14 mouse cellular contexts compared by ENCODE assay signal in genomic region chr12:12356048-12356447, GRCm38 (mm10).
DNase-seq lines count a peak whose midpoint lies in the region; ATAC-seq lines count a peak whose summit lies in the region.
"Had no signal": no experiment of that assay in that cellular context is flagged by ENCODE, and none has a peak within 500 bp of the region (broad histone marks: within the 10 kb centered on the region; RNA-seq: fewer than 3 reads in every experiment).

No protein-coding gene starts in this region.

- H3K27ac ChIP-seq in forebrain, embryonic 16.5 days (ENCODE audit: low read length), result no peak overlapping the region
- H3K27ac ChIP-seq in forebrain, embryonic 14.5 days (ENCODE audit: low read depth, low read length), result no peak overlapping the region
- H3K27ac ChIP-seq in hindbrain, embryonic 13.5 days, result peak overlapping the region; percentile 40; the same call in 1 of the 2 replicates
- no peak overlapping the region for H3K27ac ChIP-seq in hindbrain, embryonic 11.5 days (ENCODE audit: low read depth, low read length)
- 0 out of 2 replicates have a peak overlapping the region, but pooled peaks have one; percentile 6 for H3K27ac ChIP-seq in neural tube, embryonic 14.5 days (ENCODE audit: low read depth, low read length)
- H3K27ac ChIP-seq: intestine, embryonic 15.5 days; neural tube, embryonic 13.5 days had no signal

- H3K9me3 ChIP-seq in forebrain, embryonic 16.5 days (ENCODE audit: control insufficient read depth, low read length), result no peaks in the 10 kb centered on the region
- H3K9me3 ChIP-seq in forebrain, embryonic 14.5 days (replicated peaks; ENCODE audit: control insufficient read depth, low read length), result no peaks in the 10 kb centered on the region
- no peaks in the 10 kb centered on the region for H3K9me3 ChIP-seq in hindbrain, embryonic 13.5 days
- no peaks in the 10 kb centered on the region for H3K9me3 ChIP-seq in hindbrain, embryonic 11.5 days (ENCODE audit: control insufficient read depth, low read length)
- no peaks in the 10 kb centered on the region for H3K9me3 ChIP-seq in neural tube, embryonic 14.5 days (ENCODE audit: control insufficient read depth, low read length)
- H3K9me3 ChIP-seq: intestine, embryonic 15.5 days; neural tube, embryonic 13.5 days had no signal

- no peak overlapping the region for H3K9ac ChIP-seq in forebrain, embryonic 16.5 days (replicated peaks; ENCODE audit: low read depth, low read length)
- no peak overlapping the region for H3K9ac ChIP-seq in forebrain, embryonic 14.5 days (ENCODE audit: low read length)
- H3K9ac ChIP-seq in hindbrain, embryonic 13.5 days, result no peak overlapping the region
- H3K9ac ChIP-seq in hindbrain, embryonic 11.5 days (ENCODE audit: low read depth, low read length), result no peak overlapping the region
- H3K9ac ChIP-seq in neural tube, embryonic 14.5 days (replicated peaks; ENCODE audit: low read depth, low read length), result no peak overlapping the region
- H3K9ac ChIP-seq: intestine, embryonic 15.5 days; neural tube, embryonic 13.5 days had no signal

- peaks cover 5% of the 10 kb centered on the region; the same call in 1 of the 2 replicates for H3K36me3 ChIP-seq in forebrain, embryonic 16.5 days (ENCODE audit: control insufficient read depth, insufficient read depth)
- H3K36me3 ChIP-seq in forebrain, embryonic 14.5 days (ENCODE audit: control insufficient read depth, insufficient read depth, low read length), result no peaks in the 10 kb centered on the region
- H3K36me3 ChIP-seq in hindbrain, embryonic 13.5 days, result no peaks in the 10 kb centered on the region
- H3K36me3 ChIP-seq in hindbrain, embryonic 11.5 days (ENCODE audit: control insufficient read depth, insufficient read depth, low read length), result no peaks in the 10 kb centered on the region
- H3K36me3 ChIP-seq in neural tube, embryonic 14.5 days (ENCODE audit: control insufficient read depth, insufficient read depth, low read length), result no peaks in the 10 kb centered on the region
- H3K36me3 ChIP-seq: intestine, embryonic 15.5 days; neural tube, embryonic 13.5 days had no signal

- no peak overlapping the region for H3K4me3 ChIP-seq in forebrain, embryonic 16.5 days (replicated peaks; ENCODE audit: low read length)
- no peak overlapping the region for H3K4me3 ChIP-seq in forebrain, embryonic 14.5 days (ENCODE audit: low read depth, low read length)
- no peak overlapping the region for H3K4me3 ChIP-seq in hindbrain, embryonic 13.5 days
- H3K4me3 ChIP-seq in hindbrain, embryonic 11.5 days (ENCODE audit: low read depth, low read length), result no peak overlapping the region
- H3K4me3 ChIP-seq in neural tube, embryonic 14.5 days (ENCODE audit: low read depth, low read length), result no peak overlapping the region
- H3K4me3 ChIP-seq: intestine, embryonic 15.5 days; neural tube, embryonic 13.5 days had no signal

- ATAC-seq in forebrain, embryonic 16.5 days, result peak; percentile 41
- ATAC-seq in forebrain, embryonic 14.5 days, result no peak
- ATAC-seq in hindbrain, embryonic 13.5 days (ENCODE audit: low FRiP score), result 0 out of 2 replicates have a peak, but pooled peaks have one; percentile 12
- ATAC-seq in hindbrain, embryonic 11.5 days (ENCODE audit: low FRiP score), result no peak
- peak; percentile 45; the same call in 1 of the 2 replicates for ATAC-seq in neural tube, embryonic 14.5 days (ENCODE audit: low read depth)
- ATAC-seq: intestine, embryonic 15.5 days had no signal

- H3K27me3 ChIP-seq in forebrain, embryonic 16.5 days (replicated peaks; ENCODE audit: control insufficient read depth, insufficient read depth, low read length), result no peaks in the 10 kb centered on the region
- no peaks in the 10 kb centered on the region for H3K27me3 ChIP-seq in forebrain, embryonic 14.5 days (replicated peaks; ENCODE audit: control insufficient read depth, insufficient read depth, low read length)
- no peaks in the 10 kb centered on the region for H3K27me3 ChIP-seq in hindbrain, embryonic 13.5 days
- no peaks in the 10 kb centered on the region for H3K27me3 ChIP-seq in hindbrain, embryonic 11.5 days (ENCODE audit: control insufficient read depth, insufficient read depth, low read length)
- H3K27me3 ChIP-seq in neural tube, embryonic 14.5 days (ENCODE audit: control insufficient read depth, insufficient read depth, low read length), result no peaks in the 10 kb centered on the region
- H3K27me3 ChIP-seq: intestine, embryonic 15.5 days; neural tube, embryonic 13.5 days had no signal

- H3K4me2 ChIP-seq in forebrain, embryonic 16.5 days (ENCODE audit: low read length), result no peak overlapping the region
- H3K4me2 ChIP-seq in forebrain, embryonic 14.5 days (ENCODE audit: low read length), result no peak overlapping the region
- no peak overlapping the region for H3K4me2 ChIP-seq in hindbrain, embryonic 13.5 days
- H3K4me2 ChIP-seq in hindbrain, embryonic 11.5 days (replicated peaks; ENCODE audit: low read depth, low read length), result no peak overlapping the region
- H3K4me2 ChIP-seq in neural tube, embryonic 14.5 days (ENCODE audit: low read depth, low read length), result no peak overlapping the region
- H3K4me2 ChIP-seq: intestine, embryonic 15.5 days; midbrain, embryonic 11.5 days; neural tube, embryonic 13.5 days had no signal

- H3K4me1 ChIP-seq in forebrain, embryonic 16.5 days (replicated peaks; ENCODE audit: control insufficient read depth, insufficient read depth, low read length), result peaks cover 7% of the 10 kb centered on the region; the same call in 1 of the 2 replicates
- no peaks in the 10 kb centered on the region for H3K4me1 ChIP-seq in forebrain, embryonic 14.5 days (ENCODE audit: control insufficient read depth, insufficient read depth, low read length)
- peaks cover 12% of the 10 kb centered on the region; the same call in 1 of the 2 replicates for H3K4me1 ChIP-seq in hindbrain, embryonic 13.5 days (replicated peaks)
- no peaks in the 10 kb centered on the region for H3K4me1 ChIP-seq in hindbrain, embryonic 11.5 days (replicated peaks; ENCODE audit: control insufficient read depth, insufficient read depth, low read length)
- no peaks in the 10 kb centered on the region; the same call in 1 of the 2 replicates for H3K4me1 ChIP-seq in neural tube, embryonic 14.5 days (ENCODE audit: control insufficient read depth, insufficient read depth, low read length)

- DNase-seq in forebrain, embryonic 14.5 days (ENCODE audit: low spot score), result no peak
- DNase-seq in hindbrain, embryonic 11.5 days (ENCODE audit: low spot score), result no peak
- DNase-seq in neural tube, embryonic 10.5 days (ENCODE audit: extremely low spot score, low spot score), result no peak
- no peak for DNase-seq in adrenal gland, postnatal 36 days
- DNase-seq: B cell, adult 2 months; liver; retina, postnatal 1 day; thymus, postnatal 4 days had no signal

- 65% methylated on average over 9 of the region's 9 CpGs for WGBS in forebrain, embryonic 16.5 days
- 79% methylated on average over 9 of the region's 9 CpGs for WGBS in forebrain, embryonic 14.5 days
- WGBS in hindbrain, embryonic 13.5 days, result 70% methylated on average over 9 of the region's 9 CpGs
- WGBS in hindbrain, embryonic 11.5 days, result 73% methylated on average over 9 of the region's 9 CpGs
- WGBS in neural tube, embryonic 14.5 days, result 59% methylated on average over 9 of the region's 9 CpGs

Comparison
In these comparisons a context has a peak if more than half of its experiments do, and no peak if none do; other contexts are left out.
1. ATAC-seq: peak in forebrain, embryonic 16.5 days (single experiment), hindbrain, embryonic 13.5 days (single experiment) and neural tube, embryonic 14.5 days (single experiment); none in forebrain, embryonic 14.5 days (single experiment) and hindbrain, embryonic 11.5 days (single experiment).
2. H3K27ac ChIP-seq: peak in hindbrain, embryonic 13.5 days (single experiment) and neural tube, embryonic 14.5 days (single experiment); none in forebrain, embryonic 16.5 days (single experiment), forebrain, embryonic 14.5 days (single experiment) and hindbrain, embryonic 11.5 days (single experiment).